Mouse (Mus musculus): ENCODE measurements at regions not wholly inside any gene's neighbourhood (a gene's known extent, or its start where the extent isn't known, plus 50 kb on each side); places are given as distances from the start of the nearest gene placed in this dataset.

DNA sequence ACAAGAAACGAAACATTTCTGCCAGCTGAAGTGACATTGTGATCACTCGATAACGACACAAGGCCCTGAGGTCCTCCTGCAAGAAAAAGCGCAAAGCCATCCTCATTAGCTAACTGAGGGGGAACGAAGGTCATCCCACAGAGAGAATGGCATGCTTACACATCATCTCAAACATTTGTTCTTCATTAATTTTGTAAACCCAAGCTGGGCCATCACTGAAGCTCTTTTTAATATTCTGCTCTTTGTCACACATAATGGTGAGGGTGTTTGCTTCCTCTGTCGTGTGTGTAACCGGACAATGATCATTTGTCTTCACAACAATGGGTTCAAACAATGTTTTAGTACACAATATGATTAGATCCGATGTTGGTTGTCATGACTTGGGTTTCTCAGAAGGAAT is 1217.9 kb downstream of the Mat2b start:
- H3K36me3 ChIP-seq (replicated peaks): no peaks in the 10 kb centered on the region
- no peak for ATAC-seq (ENCODE audit: low FRiP score)
- no peak overlapping the region for H3K27ac ChIP-seq
- no peaks in the 10 kb centered on the region for H3K4me1 ChIP-seq
- WGBS: 54% methylated on average over 8 of the region's 8 CpGs
- no peak overlapping the region for H3K4me3 ChIP-seq (replicated peaks)
- no peak overlapping the region for H3K9ac ChIP-seq
- no peak overlapping the region for H3K4me2 ChIP-seq
- H3K9me3 ChIP-seq: no peaks in the 10 kb centered on the region
- no peaks in the 10 kb centered on the region for H3K27me3 ChIP-seq

DNA sequence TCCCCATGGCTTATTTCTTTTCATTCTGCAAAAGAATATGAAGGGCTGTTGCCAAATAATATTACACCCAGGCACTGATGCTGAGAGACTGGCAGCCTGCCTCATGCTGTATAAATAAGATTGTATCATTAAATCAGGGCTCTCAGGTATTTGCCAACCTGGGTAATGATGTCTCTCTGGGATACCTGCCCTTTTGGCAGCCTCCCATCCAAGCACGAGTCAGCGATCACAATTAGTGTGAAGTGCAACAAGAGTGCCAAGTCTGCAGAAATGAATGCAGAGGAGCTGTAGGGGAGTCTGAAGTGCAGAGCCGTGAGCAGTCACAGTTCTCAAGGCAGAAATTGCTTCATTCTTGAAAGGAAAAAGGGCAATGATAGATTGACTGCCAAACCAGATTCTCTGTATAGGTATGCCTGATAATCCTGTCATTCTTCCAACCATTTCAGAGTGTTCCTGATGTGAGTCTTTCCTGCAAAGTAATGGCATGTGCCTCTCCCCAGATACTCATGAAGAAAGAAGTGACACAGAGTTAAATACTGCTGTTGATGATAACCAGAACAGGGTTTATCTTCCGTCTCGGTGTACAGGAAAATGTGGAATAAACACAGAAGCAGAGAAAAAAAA is 1241.6 kb downstream of the Mat2b start:
- Histone ChIP-seq H3K4me3 (replicated peaks) (no peak overlapping the region), H3K4me2 (no peak overlapping the region), H3K9ac (no peak overlapping the region), H3K27ac (no peak overlapping the region), H3K36me3 (replicated peaks) (no peaks in the 10 kb centered on the region), H3K9me3 (no peaks in the 10 kb centered on the region), H3K27me3 (no peaks in the 10 kb centered on the region), H3K4me1 (no peaks in the 10 kb centered on the region)
- 73% methylated on average over 5 of the region's 5 CpGs for WGBS
- ATAC-seq (ENCODE audit: low FRiP score): no peak

DNA sequence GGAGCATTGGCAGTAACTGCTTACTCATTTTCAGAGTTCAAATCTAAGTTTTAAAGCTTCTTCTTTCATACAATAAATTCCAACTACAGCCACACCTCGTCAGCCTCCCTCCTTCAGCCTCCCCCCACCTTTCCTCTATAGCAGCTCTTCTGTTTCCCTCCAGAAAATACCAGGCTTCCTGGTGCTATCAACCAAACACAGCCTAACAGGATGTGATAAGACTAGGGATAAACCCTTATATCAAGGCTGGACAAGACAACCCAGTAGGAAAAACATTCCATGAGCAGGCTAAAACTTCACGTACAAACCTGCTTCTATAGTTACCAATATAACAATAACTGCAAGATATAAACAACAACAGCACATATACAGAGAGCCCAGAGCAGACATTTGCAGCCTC is 1248.6 kb downstream of the Mat2b start:
- no peak overlapping the region for H3K4me2 ChIP-seq
- no peak overlapping the region for H3K4me3 ChIP-seq (replicated peaks)
- H3K4me1 ChIP-seq: no peaks in the 10 kb centered on the region
- no peak for ATAC-seq (ENCODE audit: low FRiP score)
- no peaks in the 10 kb centered on the region for H3K36me3 ChIP-seq (replicated peaks)
- H3K27me3 ChIP-seq: no peaks in the 10 kb centered on the region
- H3K9me3 ChIP-seq: no peaks in the 10 kb centered on the region
- 79% methylated on average over 2 of the region's 2 CpGs for WGBS
- no peak overlapping the region for H3K27ac ChIP-seq
- no peak overlapping the region for H3K9ac ChIP-seq

DNA sequence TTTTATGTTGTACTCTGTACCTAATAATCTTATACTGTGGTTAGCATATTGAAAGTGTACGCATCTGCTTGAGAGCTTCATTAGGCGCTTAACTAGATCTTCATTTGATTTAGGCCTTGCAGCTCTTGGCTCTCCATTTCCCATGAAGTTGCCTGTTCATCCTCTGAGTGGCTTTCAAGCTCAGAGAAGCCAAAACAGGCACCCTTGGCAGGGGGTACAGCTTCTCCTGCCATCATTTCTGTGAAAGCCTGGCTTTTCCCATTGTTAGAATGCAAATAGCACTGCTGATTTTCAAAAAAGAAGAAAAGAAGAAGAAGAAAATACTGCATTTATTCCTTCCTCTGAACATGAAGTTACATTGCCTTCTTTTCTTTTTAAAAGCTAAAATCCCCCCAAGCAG is 1283.3 kb downstream of the Mat2b start:
- no peaks in the 10 kb centered on the region for H3K9me3 ChIP-seq
- no peak overlapping the region for H3K9ac ChIP-seq
- H3K36me3 ChIP-seq (replicated peaks): no peaks in the 10 kb centered on the region
- H3K27ac ChIP-seq: no peak overlapping the region
- H3K4me3 ChIP-seq (replicated peaks): no peak overlapping the region
- H3K27me3 ChIP-seq: no peaks in the 10 kb centered on the region
- ATAC-seq (ENCODE audit: low FRiP score): no peak
- H3K4me1 ChIP-seq: peaks cover 8% of the 10 kb centered on the region
- no peak overlapping the region for H3K4me2 ChIP-seq
- 63% methylated on average over 2 of the region's 2 CpGs for WGBS

DNA sequence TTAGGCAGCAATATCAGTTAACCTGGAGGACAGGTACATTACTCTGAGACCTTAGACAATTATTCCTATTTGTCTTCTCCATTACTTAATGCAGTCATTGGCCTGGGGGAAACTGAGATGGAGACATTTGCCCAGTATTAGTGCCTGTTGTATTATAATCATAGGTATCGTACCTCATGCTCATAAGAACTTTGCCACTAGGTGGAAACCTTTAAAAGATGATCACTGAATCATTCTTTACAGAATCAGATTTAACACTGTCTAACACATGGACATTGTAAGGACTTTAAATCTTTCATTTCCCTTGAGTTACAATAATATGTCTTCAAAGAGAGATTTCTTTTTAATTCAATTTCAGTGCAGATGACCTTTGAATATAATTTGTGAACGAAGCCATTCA is 1283.8 kb downstream of the Mat2b start:
- Histone ChIP-seq H3K4me1 (peaks cover 8% of the 10 kb centered on the region), H3K4me3 (replicated peaks) (no peak overlapping the region), H3K9me3 (no peaks in the 10 kb centered on the region), H3K9ac (no peak overlapping the region), H3K4me2 (no peak overlapping the region), H3K27me3 (no peaks in the 10 kb centered on the region), H3K27ac (no peak overlapping the region), H3K36me3 (replicated peaks) (no peaks in the 10 kb centered on the region)
- no peak for ATAC-seq (ENCODE audit: low FRiP score)
- WGBS: 84% methylated on average over 2 of the region's 2 CpGs

DNA sequence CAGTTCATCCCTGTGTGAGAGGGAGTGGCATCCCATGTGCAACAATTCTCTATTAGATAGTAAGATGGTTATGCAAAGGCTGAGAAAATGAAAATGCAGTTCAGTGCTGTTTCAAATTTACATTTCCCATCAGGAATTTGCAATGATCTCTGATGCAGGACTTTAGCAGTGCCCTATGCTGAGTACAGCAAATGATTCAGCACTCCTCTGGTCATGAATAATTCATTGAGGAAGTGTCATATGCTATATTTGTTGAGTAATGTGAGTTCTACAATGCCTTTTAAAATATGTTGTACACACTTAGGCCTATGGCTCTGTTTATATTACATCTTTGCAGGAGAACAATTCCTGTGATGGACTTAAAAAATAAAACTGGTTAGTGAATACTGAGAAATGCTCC is 1330.2 kb downstream of the Mat2b start:
- Histone ChIP-seq H3K27ac (no peak overlapping the region), H3K4me3 (replicated peaks) (no peak overlapping the region), H3K36me3 (replicated peaks) (no peaks in the 10 kb centered on the region), H3K4me2 (no peak overlapping the region), H3K4me1 (no peaks in the 10 kb centered on the region), H3K27me3 (no peaks in the 10 kb centered on the region), H3K9ac (no peak overlapping the region), H3K9me3 (no peaks in the 10 kb centered on the region)
- ATAC-seq (ENCODE audit: low FRiP score): no peak

DNA sequence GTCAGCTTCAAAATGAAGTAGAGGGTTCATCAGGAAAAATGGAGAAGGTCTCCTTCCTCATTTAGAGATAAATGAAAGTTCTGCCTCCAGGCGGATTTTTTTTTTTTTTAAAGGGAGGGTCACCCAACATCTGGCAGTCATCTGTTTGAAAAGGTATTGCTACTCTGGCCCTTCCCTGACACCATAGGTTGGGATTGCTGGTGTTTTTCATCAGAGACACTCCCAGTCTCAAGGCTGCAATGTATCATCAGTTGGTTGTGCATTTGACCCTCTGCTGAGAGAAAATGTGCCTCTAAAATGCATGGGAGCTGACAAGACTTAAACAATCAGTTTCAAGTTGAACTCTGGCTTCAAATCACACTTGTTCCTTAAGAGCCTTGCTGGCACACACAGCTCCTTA is 1344.4 kb downstream of the Mat2b start:
- no peak for ATAC-seq (ENCODE audit: low FRiP score)
- Histone ChIP-seq H3K9ac (no peak overlapping the region), H3K4me3 (replicated peaks) (no peak overlapping the region), H3K27ac (no peak overlapping the region), H3K9me3 (no peaks in the 10 kb centered on the region), H3K27me3 (no peaks in the 10 kb centered on the region), H3K4me1 (no peaks in the 10 kb centered on the region), H3K4me2 (no peak overlapping the region), H3K36me3 (replicated peaks) (no peaks in the 10 kb centered on the region)
- 58% methylated on average over 1 of the region's 1 CpGs for whole genome bisulfite sequencing

Measured in forebrain, embryonic 12.5 days (tissue).